Mouse (Mus musculus): Measurements from ENCODE around the gene Platr17.
"Not testable (repeated sequence)": the region's sequence is repeated elsewhere in the genome, so short reads cannot be mapped to it uniquely, and the experiment has no call there.

Gene Platr17

GRCm38 (mm10) chr17:33903911-33904651 is 854 bp upstream of the Platr17 start:
- not testable (repeated sequence) for DNase-seq

- peak; percentile 60 to 68 for DNase-seq
Observed at GRCm38 (mm10) chr17:33908331-33909076, 3.6 kb downstream of the Platr17 start.

DNA sequence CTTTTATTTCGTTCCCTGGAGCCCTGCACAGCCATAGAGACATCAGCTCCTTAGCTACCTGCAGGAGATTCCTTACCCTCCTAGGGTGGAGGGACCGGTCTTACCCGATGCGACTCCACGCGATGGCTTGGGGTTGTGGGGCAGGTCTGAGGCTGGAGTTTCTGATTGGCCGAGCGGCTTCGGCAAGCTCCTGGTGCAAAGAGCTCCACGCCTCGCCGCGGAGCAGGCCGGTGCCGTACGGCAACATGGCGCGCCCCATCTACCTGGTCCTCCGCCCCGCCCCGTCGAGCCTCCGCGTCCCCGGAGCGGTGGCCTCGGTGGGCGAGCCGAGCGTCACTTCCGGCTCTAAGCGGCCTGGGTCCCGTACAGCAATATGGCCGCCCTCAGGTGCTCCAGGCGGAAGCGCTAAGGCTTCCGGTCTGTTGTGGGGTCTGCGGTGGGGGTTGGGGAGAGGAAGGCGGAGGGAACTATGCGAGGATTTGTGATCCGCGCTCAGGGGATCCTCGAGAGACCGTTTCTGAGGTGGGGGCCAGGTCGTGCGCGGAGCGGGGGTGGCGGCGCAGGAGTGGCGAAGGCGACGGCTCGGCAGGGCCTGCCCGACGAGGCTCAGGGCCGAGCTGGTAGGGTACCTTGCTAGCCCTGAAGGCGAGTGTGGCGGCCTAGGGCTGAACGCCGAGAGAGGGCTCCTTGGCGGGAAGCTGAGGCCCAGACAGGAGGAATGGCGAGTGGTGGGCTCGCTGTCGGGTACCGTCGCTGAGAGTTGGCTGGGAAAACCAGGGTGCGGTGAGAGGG is 4.3 kb downstream of the Platr17 start, which contains the start of gene Daxx:
Gene Daxx (plus strand): TSS at position 338 of the 792 bp plus-strand sequence.
- peak; percentile 99 for DNase-seq

DNA sequence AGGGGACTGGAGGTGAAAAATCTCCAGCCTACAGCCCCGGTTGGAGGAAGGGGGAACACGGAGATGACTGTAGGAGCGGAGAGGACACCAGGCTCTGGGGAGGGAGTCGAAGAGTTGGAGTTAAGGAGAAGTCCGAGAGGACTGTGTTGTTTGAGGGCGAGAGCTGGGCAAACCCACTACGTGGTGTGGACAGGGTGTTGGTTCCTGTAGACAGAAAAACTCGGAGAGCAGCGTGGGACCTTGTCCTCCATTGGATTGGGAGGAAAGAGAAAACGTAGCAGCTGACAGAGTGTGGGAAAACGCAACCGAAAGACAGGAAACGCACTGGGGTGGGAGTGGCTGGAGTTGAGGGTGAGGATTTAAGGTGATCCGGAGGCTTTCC is 4.9 kb downstream of the Platr17 start:
- no peak for DNase-seq

GRCm38 (mm10) chr17:33910346-33911051 is 5.6 kb downstream of the Platr17 start:
- DNase-seq = no peak

DNA sequence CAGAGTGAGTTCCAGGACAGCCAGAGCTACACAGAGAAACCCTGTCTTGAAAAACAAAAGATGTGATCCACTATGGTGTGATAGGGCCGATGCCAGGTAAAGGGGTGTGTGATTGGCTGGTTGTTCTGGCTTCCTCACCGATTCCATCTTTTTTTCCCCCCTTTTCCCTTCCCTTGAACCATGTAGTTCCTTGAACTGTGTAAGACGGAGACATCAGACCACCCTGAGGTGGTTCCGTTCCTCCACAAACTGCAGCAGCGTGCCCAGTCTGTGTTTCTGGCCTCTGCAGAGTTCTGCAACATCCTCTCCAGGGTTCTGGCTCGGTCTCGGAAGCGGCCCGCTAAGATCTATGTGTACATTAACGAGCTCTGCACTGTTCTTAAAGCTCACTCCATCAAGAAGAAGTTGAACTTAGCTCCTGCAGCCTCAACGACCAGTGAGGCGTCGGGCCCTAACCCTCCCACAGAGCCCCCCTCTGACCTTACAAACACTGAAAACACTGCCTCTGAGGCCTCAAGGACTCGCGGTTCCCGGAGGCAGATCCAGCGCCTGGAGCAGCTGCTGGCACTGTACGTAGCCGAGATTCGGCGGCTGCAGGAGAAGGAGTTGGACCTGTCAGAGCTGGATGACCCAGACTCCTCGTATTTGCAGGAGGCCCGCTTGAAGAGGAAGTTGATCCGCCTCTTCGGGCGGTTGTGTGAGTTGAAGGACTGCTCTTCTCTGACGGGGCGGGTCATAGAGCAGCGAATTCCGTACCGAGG is 6.3 kb downstream of the Platr17 start:
- DNase-seq = no peak

DNA sequence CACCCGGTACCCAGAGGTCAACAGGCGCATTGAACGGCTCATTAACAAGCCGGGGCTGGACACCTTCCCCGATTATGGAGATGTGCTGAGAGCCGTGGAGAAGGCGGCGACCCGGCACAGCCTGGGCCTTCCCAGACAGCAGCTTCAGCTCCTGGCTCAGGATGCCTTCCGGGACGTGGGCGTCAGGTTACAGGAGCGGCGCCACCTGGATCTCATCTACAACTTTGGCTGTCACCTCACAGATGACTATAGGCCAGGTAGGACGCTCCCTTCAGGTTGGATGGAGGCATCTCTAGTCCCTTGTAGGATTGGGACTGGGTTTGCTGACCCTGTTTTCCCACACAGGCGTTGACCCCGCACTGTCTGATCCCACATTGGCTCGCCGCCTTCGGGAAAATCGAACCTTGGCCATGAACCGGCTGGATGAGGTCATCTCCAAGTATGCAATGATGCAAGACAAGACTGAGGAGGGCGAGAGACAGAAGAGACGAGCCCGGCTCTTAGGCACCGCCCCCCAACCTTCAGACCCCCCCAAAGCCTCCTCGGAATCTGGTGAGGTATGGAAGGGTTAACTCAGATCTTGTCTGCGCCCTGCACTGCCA is 7.0 kb downstream of the Platr17 start:
- peak in 1 of 2 experiments; percentile 12 for DNase-seq

GRCm38 (mm10) chr17:33913264-33913663 is 8.3 kb downstream of the Platr17 start:
- no peak for DNase-seq

- no peak for DNase-seq
Observed at GRCm38 (mm10) chr17:33913905-33914304, 9.0 kb downstream of the Platr17 start.

- no peak for DNase-seq
Observed at GRCm38 (mm10) chr17:33914969-33915391, 10.0 kb downstream of the Platr17 start.

DNA sequence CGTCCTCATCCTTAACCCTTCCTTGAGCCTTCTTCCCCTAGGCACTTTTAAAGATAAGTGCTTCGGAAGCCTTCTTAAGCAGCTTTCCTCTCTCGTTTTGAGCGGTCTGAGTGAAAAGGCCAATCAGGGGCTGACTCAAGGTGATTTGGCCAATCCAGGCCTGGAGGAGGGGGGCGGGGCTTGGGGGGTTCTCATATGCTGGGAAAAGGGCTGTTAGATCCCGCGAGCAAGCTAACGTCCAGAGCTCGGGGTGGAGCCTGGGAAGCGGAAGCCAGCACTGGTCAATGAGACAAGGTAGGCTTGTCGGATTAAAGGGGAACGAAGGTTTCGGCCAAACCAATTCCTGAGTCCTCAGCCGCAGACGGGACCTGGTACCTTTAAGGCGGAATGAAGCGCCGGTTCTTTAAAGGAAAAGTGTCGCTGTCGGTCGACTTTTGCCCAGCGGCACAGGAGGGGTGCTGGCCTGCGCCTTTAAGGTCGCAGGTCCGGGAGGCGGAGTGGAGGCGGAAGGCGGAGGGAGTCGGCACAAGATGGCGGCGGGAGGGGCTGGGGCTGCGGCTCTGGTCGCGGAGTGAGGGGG is 10.8 kb downstream of the Platr17 start, which contains the start of the genes Tapbp and Zbtb22:
Gene Tapbp (plus strand): TSS at position 229 of the 580 bp plus-strand sequence.
Gene Zbtb22 (plus strand): TSS at position 234 of the 580 bp plus-strand sequence.
- DNase-seq = peak; percentile 96 to 97

DNA sequence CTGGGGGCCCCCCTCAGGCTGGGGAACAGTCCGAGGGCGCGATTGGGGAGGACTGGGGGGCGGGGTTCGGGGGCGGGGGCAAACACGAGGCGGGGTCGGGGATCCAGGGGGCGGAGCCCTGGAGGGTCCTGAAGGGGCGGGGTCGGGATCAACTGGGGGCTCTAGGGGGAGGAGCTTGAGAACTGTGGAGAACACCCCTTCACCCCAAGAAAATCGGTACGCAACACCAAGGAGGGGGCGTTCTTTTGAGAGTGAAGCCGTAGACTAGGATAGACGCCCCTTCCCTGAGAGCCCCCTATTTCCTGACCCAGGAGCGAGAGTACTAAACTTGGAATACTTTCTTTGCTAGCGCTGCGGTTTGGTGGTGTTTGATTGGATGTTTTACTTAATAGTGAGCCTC is 11.4 kb downstream of the Platr17 start:
- DNase-seq = peak in 1 of 2 experiments; percentile 55

- DNase-seq = peak in 1 of 2 experiments; percentile 37
Observed at GRCm38 (mm10) chr17:33916847-33917655, 12.1 kb downstream of the Platr17 start.

- no peak for DNase-seq
Observed at GRCm38 (mm10) chr17:33917656-33918292, 12.8 kb downstream of the Platr17 start.

DNA sequence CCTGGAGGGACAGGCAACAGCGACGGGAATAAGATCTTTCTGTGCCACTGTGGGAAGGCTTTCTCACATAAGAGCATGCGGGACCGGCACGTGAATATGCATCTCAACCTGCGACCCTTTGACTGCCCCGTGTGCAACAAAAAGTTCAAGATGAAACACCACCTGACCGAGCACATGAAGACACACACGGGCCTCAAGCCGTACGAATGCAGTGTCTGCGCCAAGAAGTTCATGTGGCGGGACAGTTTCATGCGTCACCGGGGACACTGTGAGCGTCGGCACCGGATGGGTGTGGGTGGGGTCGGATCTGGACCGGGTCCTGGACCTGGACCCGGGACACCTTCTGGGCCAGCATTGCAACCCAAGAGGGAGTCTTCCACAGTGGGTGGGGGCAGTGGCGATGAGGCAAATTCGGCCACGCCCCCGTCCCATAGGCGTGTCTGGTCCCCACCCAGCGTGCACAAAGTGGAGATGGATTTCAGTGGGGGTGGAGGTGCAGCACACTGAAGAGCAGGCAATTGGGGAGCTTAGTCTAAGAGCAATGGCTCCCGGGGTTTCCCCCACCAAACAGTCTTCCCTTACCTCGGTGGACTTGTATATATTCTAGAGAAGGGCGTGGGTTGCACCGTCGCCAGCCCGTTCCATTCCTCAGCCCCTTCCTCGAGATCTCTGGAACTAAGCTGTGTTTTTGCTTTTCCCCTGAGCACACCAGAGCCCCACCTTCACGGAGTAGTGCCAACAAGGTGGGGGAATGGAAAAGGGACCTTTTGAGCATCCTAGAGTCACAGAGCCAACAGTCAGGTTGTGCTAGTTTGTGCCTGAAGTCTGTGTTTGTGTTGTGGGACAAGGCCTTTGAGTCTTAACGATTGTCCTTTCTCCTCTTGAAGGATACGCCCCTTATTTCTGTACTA is 13.6 kb downstream of the Platr17 start:
- DNase-seq = no peak

DNA sequence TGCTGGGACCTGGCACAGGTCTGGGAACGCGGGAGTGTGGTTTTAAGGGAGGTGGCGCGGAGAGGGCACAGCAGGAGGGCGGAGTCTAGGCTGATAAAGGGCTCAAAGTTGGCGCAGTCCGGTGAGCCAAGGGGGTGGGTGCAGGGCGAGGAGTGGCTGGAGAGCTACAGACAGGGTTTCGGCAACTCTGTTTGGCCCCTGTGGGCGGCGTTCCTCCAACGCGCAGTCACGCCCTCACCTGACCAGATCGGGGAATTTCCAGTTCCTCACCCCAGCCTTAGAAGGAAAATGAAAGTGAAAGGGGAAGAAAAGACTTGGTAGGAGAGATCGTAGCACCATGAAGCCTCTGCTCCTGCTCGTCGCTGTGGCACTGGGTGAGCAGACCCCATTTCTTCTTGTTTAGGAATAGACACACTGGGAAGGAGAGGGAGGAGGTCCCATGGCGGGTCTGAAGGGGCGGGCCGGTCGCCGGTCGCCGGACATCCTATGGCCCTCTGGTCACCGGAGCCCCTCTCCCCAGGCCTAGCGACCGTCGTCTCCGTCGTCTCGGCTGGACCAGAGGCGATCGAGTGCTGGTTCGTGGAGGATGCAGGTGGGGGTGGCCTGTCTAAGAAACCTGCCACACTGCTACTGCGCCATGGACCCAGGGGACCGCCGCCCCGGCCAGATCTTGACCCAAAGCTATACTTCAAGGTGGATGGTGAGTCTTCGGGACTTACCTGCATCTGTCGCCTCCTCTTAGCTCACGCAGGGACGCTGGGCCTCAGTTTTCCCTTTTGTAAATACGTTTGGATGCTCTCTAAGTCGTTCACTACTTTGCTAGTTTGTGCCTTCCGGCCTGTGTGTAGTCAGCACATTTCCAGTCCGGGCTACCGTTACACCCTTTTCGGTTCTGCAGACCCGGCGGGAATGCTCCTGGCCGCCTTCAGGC is 14.7 kb downstream of the Platr17 start:
- DNase-seq = peak; percentile 69 to 76

Measured in cerebellum, adult 18-20 months (tissue).